Mouse (Mus musculus): ENCODE results near the gene Ccr1l1. TPM values are rescaled to one million over a fixed set of nuclear protein-coding genes. Genes with fewer than 3 reads are reported as not detected.

Gene Ccr1l1
- not detected for polyA plus RNA-seq (2014; fragmentation: Illumina TruSeq; extraction: RNeasy Lipid Tissue Mini Kit (QIAGEN cat#74804); ENCODE audit: low read depth, low replicate concordance)

DNA sequence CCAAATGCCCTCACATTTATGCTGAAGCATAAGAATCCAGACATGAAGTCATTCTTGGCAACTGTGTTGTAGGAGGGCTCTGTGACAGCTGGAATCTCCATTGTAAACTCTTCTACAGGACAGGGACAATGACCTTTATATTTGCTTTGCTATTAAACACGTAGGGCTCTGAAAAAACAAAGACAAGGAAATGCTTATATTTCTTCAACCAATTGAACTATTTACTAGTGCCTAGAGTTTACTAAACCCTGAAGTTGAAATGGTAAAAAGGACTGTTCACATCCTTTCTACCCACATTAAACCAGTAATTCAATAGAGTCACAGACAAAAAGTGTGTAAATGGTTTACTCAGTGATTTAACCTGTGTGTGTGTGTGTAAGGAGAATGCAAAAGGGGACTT is at the start of gene Ccr1l1:
Gene Ccr1l1, minus strand, starts transcription at position 101 of the 400 bp plus-strand sequence.

DNA sequence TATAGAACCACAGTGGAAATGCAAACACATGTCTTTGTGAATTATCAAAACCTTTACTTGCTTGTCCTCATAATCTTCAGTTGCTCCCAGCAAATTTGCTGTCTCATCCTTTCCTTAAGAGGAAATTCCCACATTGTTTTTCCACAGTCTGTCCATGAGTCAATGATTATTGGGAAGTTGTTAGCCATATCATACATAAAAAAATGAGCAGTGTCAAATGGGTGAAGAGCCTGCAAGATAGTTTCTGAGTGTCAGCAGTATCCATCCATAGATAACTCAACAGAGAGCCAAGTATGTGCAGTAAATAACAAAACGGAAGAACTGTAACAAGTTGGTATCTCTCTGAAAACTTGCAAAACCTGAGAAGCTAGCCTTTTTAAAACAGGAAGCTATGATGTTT is 43.5 kb upstream of the Ccr1l1 start, which contains the start of gene Ccr3:
Gene Ccr3, plus strand, starts transcription at position 301 of the 400 bp plus-strand sequence.

GRCm38 (mm10) chr9:123968290-123968912 is 9.8 kb downstream of the Ccr1l1 start, which contains the start of gene Ccr1:
TSS of gene Ccr1 (minus strand) at chr9:123968692.

Other genes with a start within 250 kb of the Ccr1l1 start
- gene Cxcr6, start 171.9 kb downstream of the Ccr1l1 start, polyA plus RNA-seq (2014; fragmentation: Illumina TruSeq; extraction: RNeasy Lipid Tissue Mini Kit (QIAGEN cat#74804); ENCODE audit: low read depth, low replicate concordance), result 0.38 TPM
- 41.4 TPM for gene Fyco1, start 126.5 kb downstream of the Ccr1l1 start, polyA plus RNA-seq (2014; fragmentation: Illumina TruSeq; extraction: RNeasy Lipid Tissue Mini Kit (QIAGEN cat#74804); ENCODE audit: low read depth, low replicate concordance)
- 0.24 TPM for gene Xcr1, start 116.4 kb downstream of the Ccr1l1 start, polyA plus RNA-seq (2014; fragmentation: Illumina TruSeq; extraction: RNeasy Lipid Tissue Mini Kit (QIAGEN cat#74804); ENCODE audit: low read depth, low replicate concordance)
- gene Ccr1, start 9.7 kb downstream of the Ccr1l1 start, polyA plus RNA-seq (2014; fragmentation: Illumina TruSeq; extraction: RNeasy Lipid Tissue Mini Kit (QIAGEN cat#74804); ENCODE audit: low read depth, low replicate concordance), result 0.20 TPM
- gene Ccr3, start 43.6 kb upstream of the Ccr1l1 start, polyA plus RNA-seq (2014; fragmentation: Illumina TruSeq; extraction: RNeasy Lipid Tissue Mini Kit (QIAGEN cat#74804); ENCODE audit: low read depth, low replicate concordance), result 0.08 TPM
- 0.91 TPM for gene Ccr2, start 123.5 kb upstream of the Ccr1l1 start, polyA plus RNA-seq (2014; fragmentation: Illumina TruSeq; extraction: RNeasy Lipid Tissue Mini Kit (QIAGEN cat#74804); ENCODE audit: low read depth, low replicate concordance)
- 0.53 TPM for gene Ccr5, start 143.1 kb upstream of the Ccr1l1 start, polyA plus RNA-seq (2014; fragmentation: Illumina TruSeq; extraction: RNeasy Lipid Tissue Mini Kit (QIAGEN cat#74804); ENCODE audit: low read depth, low replicate concordance)

Data from testis, adult 10 weeks (tissue).